Mouse (Mus musculus): ENCODE measurements at regions not wholly inside any gene's neighbourhood (a gene's known extent, or its start where the extent isn't known, plus 50 kb on each side); places are given as distances from the start of the nearest gene placed in this dataset.

- no peak for DNase-seq (ENCODE audit: low spot score in 2 of 2)
- intact Hi-C loops (cut with DNase I): no loop called here
Observed at GRCm38 (mm10) chr12:85527011-85527410, 53.3 kb downstream of the Fos start.

GRCm38 (mm10) chr12:85531638-85532037 is 57.9 kb downstream of the Fos start:
- DNase-seq (ENCODE audit: low spot score in 2 of 2): no peak
- intact Hi-C loops (cut with DNase I): no loop called here

GRCm38 (mm10) chr12:85532221-85532612 is 58.5 kb downstream of the Fos start:
- no peak for DNase-seq (ENCODE audit: low spot score in 2 of 2)
- intact Hi-C loops (cut with DNase I): no loop called here

GRCm38 (mm10) chr12:85532613-85533460 is 59.1 kb downstream of the Fos start:
- peak; percentile 47 to 82 for DNase-seq (ENCODE audit: low spot score in 2 of 2)
- intact Hi-C loops (cut with DNase I): no loop called here

GRCm38 (mm10) chr12:85533603-85534002 is 59.9 kb downstream of the Fos start:
- DNase-seq (ENCODE audit: low spot score in 2 of 2): no peak
- intact Hi-C loops (cut with DNase I): no loop called here

- no peak for DNase-seq (ENCODE audit: low spot score in 2 of 2)
Observed at GRCm38 (mm10) chr12:85539423-85539822, 59.4 kb upstream of the Jdp2 start.

GRCm38 (mm10) chr12:85541153-85541552 is 57.7 kb upstream of the Jdp2 start:
- peak; percentile 37 to 56 for DNase-seq (ENCODE audit: low spot score in 2 of 2)
- intact Hi-C loops (cut with DNase I): no loop called here

More at GRCm38 (mm10) chr12:85539423-85539822, 59.4 kb upstream of the Jdp2 start:
- intact Hi-C loops (cut with DNase I): no loop called here

- intact Hi-C loops (cut with DNase I): no loop called here
Observed at GRCm38 (mm10) chr12:85542881-85543280, 55.9 kb upstream of the Jdp2 start.

GRCm38 (mm10) chr12:85543520-85543919 is 55.3 kb upstream of the Jdp2 start:
- no peak for DNase-seq (ENCODE audit: low spot score in 2 of 2)
- intact Hi-C loops (cut with DNase I): no loop called here

More at GRCm38 (mm10) chr12:85542881-85543280, 55.9 kb upstream of the Jdp2 start:
- no peak for DNase-seq (ENCODE audit: low spot score in 2 of 2)

- no peak for DNase-seq (ENCODE audit: low spot score in 2 of 2)
- intact Hi-C loops (cut with DNase I): no loop called here
Observed at GRCm38 (mm10) chr12:85544801-85545200, 54.0 kb upstream of the Jdp2 start.

GRCm38 (mm10) chr12:85545718-85546117 is 53.1 kb upstream of the Jdp2 start:
- DNase-seq (ENCODE audit: low spot score in 2 of 2): no peak
- intact Hi-C loops (cut with DNase I): no loop called here

GRCm38 (mm10) chr12:85548076-85548475 is 50.8 kb upstream of the Jdp2 start:
- DNase-seq (ENCODE audit: low spot score in 2 of 2): no peak
- intact Hi-C loops (cut with DNase I): no loop called here
